Mouse (Mus musculus) heart, adult 2 months (tissue): ENCODE data around the gene Copz2. TPM values are rescaled to one million over a fixed set of nuclear protein-coding genes. Genes with fewer than 3 reads are reported as not detected.
A peak's percentile ranks its signal among the peaks of the same experiment; 100 is the strongest.
"Not testable (repeated sequence)": the region's sequence is repeated elsewhere in the genome, so short reads cannot be mapped to it uniquely, and the experiment has no call there.

Experiments
- DNase-seq, 2 experiments: peaks; one replicate each; pipeline ENCODE4 v3.0.0; 2021
- H3K27ac ChIP-seq: fragments of 200-600 bp; 2 replicates; pipeline ENCODE4 v1.8.1; 2022
- H3K27me3 ChIP-seq: fragments of 200-500 bp; 2 replicates; pipeline ENCODE4 v1.6.1; 2012; ENCODE audit warnings: mild to moderate bottlenecking, low read length, inconsistent platforms, mixed read lengths; ENCODE audit not compliant: control insufficient read depth, insufficient read depth
- H3K36me3 ChIP-seq: fragments of 200-500 bp; 2 replicates; pipeline ENCODE4 v1.6.1; 2012; ENCODE audit warnings: low read length, inconsistent platforms; ENCODE audit not compliant: control insufficient read depth, insufficient read depth
- H3K4me1 ChIP-seq: fragments of 200-500 bp; 2 replicates; pipeline ENCODE4 v1.6.1; 2011; ENCODE audit warnings: low read length; ENCODE audit not compliant: control insufficient read depth, insufficient read depth
- H3K4me3 ChIP-seq: fragments of 200-600 bp; 2 replicates; pipeline ENCODE4 v1.8.1; 2022
- H3K79me2 ChIP-seq: fragments of 200-500 bp; replicated peaks from 2 replicates; pipeline ENCODE4 v1.6.1; 2012; ENCODE audit warnings: mild to moderate bottlenecking, inconsistent platforms, low read length, moderate library complexity, mixed read lengths; ENCODE audit not compliant: control insufficient read depth, insufficient read depth
- H3K9ac ChIP-seq: fragments of 200-500 bp; 2 replicates; pipeline ENCODE4 v1.6.1; 2012; ENCODE audit warnings: low read depth, mild to moderate bottlenecking, control low read depth, inconsistent platforms, low read length, mixed read lengths
- CTCF ChIP-seq: fragments of 200-600 bp; IDR thresholded peaks from 2 replicates; pipeline ENCODE4 v1.8.1; 2022; ENCODE audit warnings: antibody characterized with exemption, mild to moderate bottlenecking, moderate library complexity
- EP300 ChIP-seq: fragments of 200-500 bp; IDR thresholded peaks from 2 replicates; pipeline ENCODE4 v1.6.1; 2011; ENCODE audit warnings: low read depth, low read length, control low read depth; ENCODE audit not compliant: insufficient read depth
- POLR2A ChIP-seq: fragments of 200-500 bp; IDR thresholded peaks from 2 replicates; pipeline ENCODE4 v1.6.1; 2011; ENCODE audit warnings: mild to moderate bottlenecking, low read depth, low read length, control low read depth; ENCODE audit not compliant: insufficient read depth
- WGBS: fragments of 180-500 bp; shearing (Covaris S2); methylation state at CpG from one replicate; pipeline ENCODE4 v1.1.7; 2018; 5-methylcytosine and 5-hydroxymethylcytosine counted together
- intact Hi-C: fragments of 180-260 bp; cut with DNase I; formaldehyde crosslinking; loops from one replicate; pipeline ENCODE4 v1.15.1; 2025
- long read RNA-seq: library from polyadenylated mRNA; stranded (forward); transcript quantifications from one replicate; pipeline ENCODE4 v2.0.0, GENCODE M21; 2021
- polyA plus RNA-seq: library from polyadenylated mRNA; depleted of rRNA; stranded (reverse); fragments of >200 nt; gene quantifications from 2 replicates; pipeline ENCODE4 v1.2.3, GENCODE M21; 2012; rRNA removed
- total RNA-seq, 2 experiments: library from RNA; stranded (reverse); gene quantifications; 2 replicates each; pipeline ENCODE4 v1.2.3; 2021

Copz2 gene
- 10 to 100 TPM; 35.0 to 36.9 TPM for total RNA-seq
- 55.0 and 76.6 TPM in 2 replicates for polyA plus RNA-seq
- long read RNA-seq, transcript Copz2-201 (9 exons, 930 nt) = major isoform, 21 of 26 reads
- long read RNA-seq, partial matches to known transcripts = 5 of 26 reads
- long read RNA-seq, other reads (novel, unspliced or antisense) = 0 of 26 reads

GRCm38 (mm10) chr11:96849681-96850467 lies at the start of gene Copz2:
Gene Copz2 (plus strand): TSS chr11:96849870.
- peaks cover 2% of the 10 kb centered on the region; the same call in 1 of the 2 replicates for H3K4me1 ChIP-seq
- DNase-seq = peak; percentile 77 to 82
- H3K4me3 ChIP-seq = peak within 1 kb of the TSS; percentile 89
- TF ChIP-seq EP300 (no peak), CTCF (no peak), POLR2A (peak; percentile 70)
- H3K9ac ChIP-seq = peak within 1 kb of the TSS; percentile 97
- 1% methylated on average over 58 of the region's 60 CpGs for WGBS
- H3K79me2 ChIP-seq = no peaks in the 10 kb centered on the region
- H3K27me3 ChIP-seq = no peaks in the 10 kb centered on the region
- intact Hi-C loops = no loop called here
- H3K27ac ChIP-seq = peak within 1 kb of the TSS; percentile 79
- H3K36me3 ChIP-seq = no peaks in the 10 kb centered on the region

GRCm38 (mm10) chr11:96805606-96806005 lies 44.1 kb upstream of the Copz2 start:
- WGBS = 94% methylated on average over 5 of the region's 5 CpGs
- H3K27me3 ChIP-seq = no peaks in the 10 kb centered on the region
- no peak overlapping the region for H3K27ac ChIP-seq
- no peak for DNase-seq
- no peak for TF ChIP-seq EP300
- no peak for TF ChIP-seq POLR2A
- H3K36me3 ChIP-seq = peaks cover 2% of the 10 kb centered on the region
- no peak overlapping the region for H3K9ac ChIP-seq
- H3K4me1 ChIP-seq = no peaks in the 10 kb centered on the region
- no peaks in the 10 kb centered on the region for H3K79me2 ChIP-seq
- intact Hi-C loops = no loop called here
- no peak overlapping the region for H3K4me3 ChIP-seq

- 26% methylated on average over 1 of the region's 1 CpGs for WGBS
- no peaks in the 10 kb centered on the region for H3K4me1 ChIP-seq
- no peak for DNase-seq
Observed at GRCm38 (mm10) chr11:96808066-96808465, 41.6 kb upstream of the Copz2 start.

GRCm38 (mm10) chr11:96809562-96810235 lies 40.0 kb upstream of the Copz2 start:
- intact Hi-C loops = no loop called here
- Histone ChIP-seq H3K4me3 (no peak overlapping the region), H3K36me3 (peaks cover 4% of the 10 kb centered on the region; the same call in 1 of the 2 replicates), H3K27me3 (no peaks in the 10 kb centered on the region), H3K4me1 (no peaks in the 10 kb centered on the region), H3K27ac (no peak overlapping the region), H3K9ac (no peak overlapping the region), H3K79me2 (no peaks in the 10 kb centered on the region)
- DNase-seq = no peak
- TF ChIP-seq POLR2A = no peak
- TF ChIP-seq CTCF = no peak
- 91% methylated on average over 6 of the region's 6 CpGs for WGBS

More at GRCm38 (mm10) chr11:96808066-96808465, 41.6 kb upstream of the Copz2 start:
- TF ChIP-seq POLR2A = no peak
- peak; percentile 46 for TF ChIP-seq CTCF
- intact Hi-C loops = no loop called here
- Histone ChIP-seq H3K79me2 (no peaks in the 10 kb centered on the region), H3K36me3 (no peaks in the 10 kb centered on the region), H3K4me3 (no peak overlapping the region), H3K27ac (no peak overlapping the region), H3K27me3 (no peaks in the 10 kb centered on the region), H3K9ac (no peak overlapping the region)

GRCm38 (mm10) chr11:96811188-96811587 lies 38.5 kb upstream of the Copz2 start:
- H3K36me3 ChIP-seq, intact Hi-C loops: not testable (repeated sequence)

GRCm38 (mm10) chr11:96813455-96813854 lies 36.2 kb upstream of the Copz2 start:
- Histone ChIP-seq H3K27ac (no peak overlapping the region), H3K79me2 (no peaks in the 10 kb centered on the region), H3K4me1 (no peaks in the 10 kb centered on the region), H3K27me3 (no peaks in the 10 kb centered on the region), H3K36me3 (peaks cover 9% of the 10 kb centered on the region), H3K4me3 (no peak overlapping the region), H3K9ac (no peak overlapping the region)
- DNase-seq = no peak
- intact Hi-C loops = no loop called here
- TF ChIP-seq EP300 (no peak), CTCF (no peak), POLR2A (no peak)
- WGBS = 90% methylated on average over 4 of the region's 4 CpGs

More at GRCm38 (mm10) chr11:96811188-96811587, 38.5 kb upstream of the Copz2 start:
- H3K27me3 ChIP-seq, H3K4me1 ChIP-seq, H3K4me3 ChIP-seq, DNase-seq, H3K9ac ChIP-seq, H3K79me2 ChIP-seq, H3K27ac ChIP-seq: not testable (repeated sequence)
- WGBS = 97% methylated on average over 1 of the region's 1 CpGs
